In genomic region chr11:78828386-78828785, GRCm38 (mm10) we compare ENCODE assay signal across 10 mouse cellular contexts. TPM values are rescaled to one million over a fixed set of nuclear protein-coding genes. Genes with fewer than 3 reads are reported as not detected.
DNase-seq lines count a peak whose midpoint lies in the region; ATAC-seq lines count a peak whose summit lies in the region.
"Had no signal": no experiment of that assay in that cellular context is flagged by ENCODE, and none has a peak within 500 bp of the region (broad histone marks: within the 10 kb centered on the region; RNA-seq: fewer than 3 reads in every experiment).

No protein-coding gene starts in this region.

- no peaks in the 10 kb centered on the region for H3K27me3 ChIP-seq in heart, embryonic 13.5 days (replicated peaks)

- H3K4me1 ChIP-seq in heart, embryonic 13.5 days, result peaks cover 69% of the 10 kb centered on the region

- no peaks in the 10 kb centered on the region for H3K36me3 ChIP-seq in heart, embryonic 13.5 days
- H3K36me3 ChIP-seq: embryonic facial prominence, embryonic 13.5 days had no signal

- H3K9ac ChIP-seq in heart, embryonic 13.5 days, result no peak overlapping the region
- H3K9ac ChIP-seq: embryonic facial prominence, embryonic 13.5 days had no signal

- no peak for DNase-seq in heart, adult 8-10 months (ENCODE audit: low spot score)
- DNase-seq in 3T3-L1 (ENCODE audit: low read depth, low spot score), result peak; percentile 78
- peak; percentile 55 for DNase-seq in Muller cell, postnatal 12 days (ENCODE audit: inconsistent ontology term)
- peak; percentile 57 for DNase-seq in kidney, postnatal 14 days
- DNase-seq in spleen, adult 18-20 months, result no peak
- no peak for DNase-seq in right cerebral cortex, postnatal 14 days

- H3K27ac ChIP-seq in heart, embryonic 13.5 days (replicated peaks), result peak overlapping the region; percentile 70; the same call in 1 of the 2 replicates
- H3K27ac ChIP-seq: embryonic facial prominence, embryonic 13.5 days had no signal

- no peaks in the 10 kb centered on the region for H3K9me3 ChIP-seq in heart, embryonic 13.5 days
- H3K9me3 ChIP-seq: embryonic facial prominence, embryonic 13.5 days had no signal

- no peak overlapping the region for H3K4me3 ChIP-seq in heart, embryonic 13.5 days
- H3K4me3 ChIP-seq: embryonic facial prominence, embryonic 13.5 days had no signal

- no peak overlapping the region for H3K4me2 ChIP-seq in heart, embryonic 13.5 days
- H3K4me2 ChIP-seq: embryonic facial prominence, embryonic 13.5 days had no signal

- no peak for ATAC-seq in heart, embryonic 13.5 days (ENCODE audit: extremely low read depth, insufficient number of reproducible peaks, low FRiP score, low TSS enrichment)
- ATAC-seq in cerebellum, adult (ENCODE audit: insufficient number of reproducible peaks, low FRiP score, low TSS enrichment), result no peak
- ATAC-seq: midbrain, embryonic 16.5 days had no signal

- 58% methylated on average over 2 of the region's 2 CpGs for WGBS in heart, embryonic 13.5 days

RNA-seq across cellular contexts. Expression of gene Lyrm9, which starts 2.0 kb away (rescaled TPM):
- 28.5 and 35.1 TPM in 2 replicates for polyA plus RNA-seq in heart, embryonic 13.5 days (2015; fragmentation: Nextera tagmentation; extraction: Ambion mirVana)
- 10 to 100 TPM; 34.3 to 51.3 (median 39.8) TPM for total RNA-seq in heart, adult 8-10 months (2022)

Comparison
In these comparisons a context has a peak if more than half of its experiments do, and no peak if none do; other contexts are left out.
1. DNase-seq: peak in 3T3-L1 (single experiment), Muller cell, postnatal 12 days (single experiment) and kidney, postnatal 14 days (single experiment); none in heart, adult 8-10 months (single experiment), spleen, adult 18-20 months (0 of 2) and right cerebral cortex, postnatal 14 days (single experiment).